Mouse (Mus musculus): ENCODE measurements around the gene Gsg1l.

Gene Gsg1l

DNA sequence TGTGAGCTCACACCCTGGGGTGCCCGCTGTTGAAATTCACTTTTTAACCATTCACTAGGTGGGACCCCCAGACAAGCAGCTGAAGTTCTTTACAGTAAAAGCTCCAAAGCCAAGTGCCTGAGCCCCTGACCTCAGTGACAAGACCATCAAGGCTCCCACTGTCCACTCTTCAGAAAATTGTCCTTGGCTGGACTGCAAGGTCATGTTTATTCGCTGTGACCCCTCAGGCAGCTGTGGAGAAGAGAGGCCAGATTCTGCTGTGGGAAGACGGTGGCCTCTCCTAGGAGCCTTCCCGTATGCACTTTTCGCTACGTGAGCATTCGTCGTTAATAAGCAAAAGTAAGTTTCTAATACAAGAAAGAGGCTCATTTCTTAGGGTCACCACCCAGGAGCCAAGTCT lies 102.6 kb downstream of the Gsg1l start:
- no peak for DNase-seq

DNA sequence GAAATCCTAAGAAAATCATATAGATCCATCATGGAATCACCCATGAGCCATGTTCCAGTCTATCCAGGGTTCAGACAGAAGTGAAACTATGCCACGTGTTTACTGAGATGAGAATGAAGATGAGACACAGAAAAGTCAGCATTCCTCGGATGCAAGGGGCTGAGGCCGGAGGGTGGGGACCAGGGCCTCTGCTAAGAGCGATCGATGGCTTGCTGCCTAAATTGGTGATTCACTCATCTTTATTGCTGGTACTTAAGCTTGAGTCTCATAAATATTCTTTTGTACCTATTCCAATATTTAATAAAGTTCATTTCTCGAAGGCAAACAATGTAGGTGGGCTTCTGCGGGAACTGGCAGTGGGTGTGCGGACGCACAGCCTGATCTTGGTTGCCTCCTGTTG lies 105.5 kb downstream of the Gsg1l start:
- no peak for DNase-seq

DNA sequence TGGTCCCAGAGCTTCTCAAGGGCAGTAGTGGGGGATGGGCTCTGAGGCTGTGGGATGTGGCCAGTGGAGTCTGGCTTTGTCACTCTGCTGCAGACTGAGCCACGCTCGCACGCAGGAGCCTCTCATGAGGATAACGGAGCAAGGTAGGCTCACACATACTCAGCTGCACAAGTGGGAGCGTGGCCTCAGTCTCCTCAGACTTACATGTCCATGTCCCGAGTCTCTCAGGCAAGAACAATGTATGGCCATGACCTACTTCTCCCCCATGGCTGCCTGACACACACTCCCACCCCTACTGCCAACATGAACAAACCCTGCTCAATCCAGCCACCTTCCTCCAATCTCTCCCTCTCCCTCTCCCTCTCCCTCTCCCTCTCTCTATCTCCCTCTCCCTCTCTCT lies 106.8 kb downstream of the Gsg1l start:
- DNase-seq: no peak

DNA sequence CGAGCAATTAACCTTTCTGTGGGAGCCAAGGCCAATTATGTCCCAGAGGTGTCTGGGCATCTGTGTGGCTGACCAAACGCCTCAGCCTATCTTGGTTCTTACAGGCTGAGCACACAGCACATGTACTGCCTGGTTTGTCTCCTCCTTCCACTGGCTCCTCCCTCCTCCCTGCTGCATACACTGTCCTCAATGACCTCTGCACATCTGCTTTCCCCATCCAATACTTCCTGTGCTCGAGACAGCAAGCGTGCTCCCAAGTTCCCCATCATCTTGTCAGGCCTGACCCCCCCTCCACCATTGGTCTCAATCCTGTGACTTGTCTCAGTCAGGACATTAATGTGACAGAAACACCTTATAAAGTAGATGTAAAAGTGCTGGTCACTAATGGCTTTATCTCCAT lies 108.3 kb downstream of the Gsg1l start:
- no peak for DNase-seq

DNA sequence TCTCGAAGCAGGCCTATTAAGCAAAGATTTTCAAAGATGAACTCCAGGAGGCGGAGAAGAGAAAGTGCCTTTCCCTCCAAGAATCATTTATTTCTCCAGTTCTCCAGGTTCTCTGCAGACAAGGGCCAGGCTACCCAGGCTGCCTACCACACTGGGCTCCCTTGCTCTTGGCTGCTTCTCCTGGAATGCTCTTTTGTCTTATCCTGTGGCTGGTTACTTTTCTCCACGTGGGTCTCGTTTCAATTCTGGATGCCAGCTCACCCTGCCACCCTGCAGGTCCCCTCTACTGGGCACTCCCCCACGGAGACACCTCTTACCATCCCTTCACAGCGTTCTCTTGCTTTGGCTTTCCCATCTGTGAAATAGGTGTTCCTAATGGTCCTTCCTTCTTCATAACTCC lies 109.4 kb downstream of the Gsg1l start:
- DNase-seq: no peak

DNA sequence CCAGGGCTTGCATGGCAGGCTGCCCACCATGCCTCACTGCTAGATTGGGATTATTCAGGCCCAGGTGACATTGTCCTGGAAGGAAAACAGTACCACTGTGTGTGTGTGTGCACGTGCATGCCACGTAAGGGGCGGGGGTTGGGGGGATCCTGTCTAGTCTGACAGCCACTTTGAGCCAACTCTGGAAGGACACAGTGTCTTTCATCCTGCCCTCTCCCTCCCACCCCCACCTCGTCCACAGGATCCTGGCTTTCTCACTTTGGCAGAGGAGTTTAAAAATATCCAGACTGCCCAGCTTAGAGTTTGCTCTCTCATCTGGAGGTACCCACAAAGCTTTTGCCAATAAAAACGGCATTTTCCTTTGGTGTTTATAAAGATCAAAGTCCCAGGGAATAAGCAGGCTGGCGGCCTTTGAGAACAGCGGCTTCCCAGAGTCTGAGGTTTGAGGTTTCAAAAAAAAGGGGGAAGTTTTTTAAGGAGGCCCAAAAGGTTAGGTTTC lies 110.0 kb downstream of the Gsg1l start:
- no peak for DNase-seq

DNA sequence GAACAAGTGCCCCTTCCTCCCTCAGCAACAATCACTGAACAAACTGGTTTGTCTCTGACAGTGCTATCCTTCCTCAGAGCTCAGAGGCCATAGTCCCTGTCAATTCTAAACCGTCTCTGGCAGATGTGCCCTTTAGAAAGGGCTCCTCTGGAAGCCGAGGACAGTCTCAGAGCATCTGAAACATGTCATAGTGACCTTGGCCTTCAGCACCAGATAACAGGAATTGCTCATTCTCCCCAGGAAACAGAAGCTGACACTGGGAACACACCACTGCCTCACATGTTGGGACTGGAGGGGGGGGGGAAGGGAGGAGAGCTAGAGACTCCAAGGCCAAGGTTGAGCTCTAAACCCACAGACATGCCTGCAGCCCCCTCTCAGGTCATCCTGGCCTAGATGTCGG lies 113.1 kb downstream of the Gsg1l start:
- no peak for DNase-seq

DNA sequence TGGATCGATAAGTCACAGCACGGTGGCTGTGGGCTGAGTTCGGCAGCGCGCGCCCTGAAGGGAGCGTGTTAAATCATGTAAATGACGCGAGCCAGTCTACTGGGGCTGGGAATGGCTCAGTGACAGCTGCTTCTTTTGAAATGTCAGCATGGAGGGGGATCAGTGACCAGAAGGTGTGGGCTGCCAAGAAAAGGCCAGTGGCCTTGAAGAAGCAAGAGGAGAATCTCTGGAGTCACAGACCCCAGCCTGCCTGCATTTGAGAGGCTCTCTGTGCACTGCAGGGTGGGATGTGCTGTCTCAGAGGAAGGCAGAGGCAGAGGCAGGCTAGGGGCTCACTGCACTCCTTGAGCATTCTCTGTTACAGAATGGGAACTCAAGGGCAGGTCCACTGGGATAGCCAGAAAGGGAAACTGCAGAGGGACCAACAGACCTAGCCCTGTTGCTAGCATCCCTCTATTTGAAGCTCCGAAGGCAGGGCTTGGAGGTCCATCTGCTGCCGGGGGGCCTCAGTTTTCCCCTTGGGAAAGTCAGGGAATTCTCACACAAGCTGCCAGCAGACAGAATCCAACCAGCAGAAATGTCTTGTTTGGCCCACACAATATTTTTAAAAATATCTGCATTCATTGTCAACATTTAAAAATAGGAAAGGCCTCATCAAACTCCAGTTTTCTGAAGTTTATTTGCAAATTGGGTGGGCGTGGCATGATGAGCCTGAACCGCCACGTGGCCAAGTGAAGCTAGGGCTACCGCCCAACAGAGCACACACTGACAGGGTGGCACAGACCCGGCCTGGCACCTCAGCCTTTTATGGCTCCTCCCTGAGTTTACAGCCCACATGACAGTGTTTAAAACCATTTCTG lies 115.6 kb downstream of the Gsg1l start:
- DNase-seq: no peak

DNA sequence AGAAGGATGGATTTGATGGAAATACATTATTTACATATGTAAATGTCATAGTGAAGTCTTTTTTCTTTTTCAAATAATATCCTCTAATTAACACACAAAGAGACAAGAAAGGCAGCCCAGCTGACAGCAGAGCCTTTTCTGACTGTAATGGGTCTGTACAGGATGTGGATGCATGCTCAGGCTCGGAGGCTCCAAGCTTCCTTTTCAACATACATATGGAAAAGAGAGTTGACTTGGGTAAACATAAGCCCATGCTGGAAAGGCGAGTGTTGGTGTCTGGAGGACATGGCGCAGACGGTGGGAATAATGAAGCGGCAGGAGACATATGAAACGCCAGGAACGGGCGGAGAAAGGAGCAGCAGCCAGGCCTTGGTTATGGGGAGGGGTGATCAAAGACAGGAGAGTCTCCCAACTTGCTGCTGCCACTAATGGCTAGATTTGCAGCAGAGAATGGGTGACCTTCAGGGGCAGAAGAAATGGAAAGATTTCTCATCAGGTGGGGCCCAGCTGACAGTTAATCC lies 118.1 kb downstream of the Gsg1l start:
- DNase-seq: no peak

DNA sequence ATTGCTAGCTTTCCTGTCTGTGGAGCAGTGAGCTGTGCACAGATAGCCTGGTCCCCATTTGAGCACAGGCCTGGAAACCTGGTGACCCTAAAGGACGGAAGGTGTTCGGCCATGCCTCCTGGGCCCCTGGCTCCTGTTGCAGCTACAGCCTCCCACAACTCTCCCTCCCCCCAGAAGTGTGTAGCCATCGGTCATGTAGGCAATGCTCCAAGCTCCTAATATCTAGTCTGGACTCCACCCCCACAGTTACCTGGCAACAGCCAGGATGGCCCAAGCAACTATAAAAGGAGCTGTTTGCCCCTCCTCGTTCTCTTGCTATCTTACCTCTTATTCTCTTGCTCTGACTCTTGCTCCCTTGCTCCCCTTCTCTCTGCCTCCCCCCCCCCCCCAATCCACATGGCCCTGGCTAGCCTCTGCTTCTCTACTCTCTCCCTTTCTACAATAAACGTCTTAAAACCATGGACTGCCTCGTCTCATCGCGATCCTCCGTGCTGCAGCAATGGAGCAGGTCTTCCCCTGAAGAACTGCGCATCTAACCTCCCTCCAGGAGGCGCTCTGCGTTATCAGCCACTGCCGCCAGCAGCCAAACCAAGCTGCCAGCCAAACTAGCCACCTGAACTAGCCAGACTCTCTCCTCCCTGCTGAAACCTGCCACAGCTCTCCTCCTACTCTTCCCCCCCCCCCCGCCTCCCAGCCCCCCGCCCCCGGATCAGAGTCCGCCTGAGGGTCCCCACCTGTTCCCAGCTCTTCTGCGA lies 122.7 kb downstream of the Gsg1l start:
- no peak for DNase-seq

DNA sequence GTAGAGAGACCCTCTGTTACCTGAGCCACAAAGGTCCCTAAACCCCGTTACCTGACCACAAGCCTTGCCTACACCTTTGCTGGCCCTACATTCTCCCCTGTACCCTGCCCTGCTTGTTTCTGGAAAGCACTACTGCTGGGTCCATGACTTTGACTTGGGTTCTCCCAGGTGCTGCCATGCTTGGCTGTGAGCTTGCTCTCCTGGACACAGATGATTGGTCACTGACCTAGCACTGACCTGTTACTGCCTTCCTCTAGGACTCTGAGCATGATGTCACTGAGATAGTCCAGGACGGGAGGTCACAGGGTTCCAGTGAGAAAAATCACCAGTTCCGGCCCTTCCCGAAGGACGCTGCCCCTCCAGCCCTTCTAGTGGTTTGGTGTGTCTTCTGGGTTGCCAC lies 123.4 kb downstream of the Gsg1l start:
- DNase-seq: no peak

DNA sequence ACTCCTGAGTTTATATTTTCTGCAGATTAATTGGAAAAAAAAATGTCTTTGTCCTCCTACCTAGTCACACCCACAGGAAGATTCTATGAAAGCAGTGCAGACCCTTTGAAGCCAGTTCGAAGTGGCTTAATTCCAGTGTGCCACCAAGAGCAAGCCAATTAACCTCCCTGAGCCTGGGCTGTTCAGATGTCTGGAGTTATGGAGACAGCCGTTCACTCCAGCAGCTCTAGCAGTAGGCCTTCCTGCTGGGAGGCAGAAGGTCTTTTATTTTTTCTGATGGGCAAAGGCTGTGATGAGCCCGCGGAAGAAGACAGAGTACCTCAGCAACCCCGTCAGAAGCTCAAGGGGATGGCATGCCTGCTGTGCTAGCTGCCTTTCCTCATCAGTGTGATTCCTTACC lies 127.2 kb downstream of the Gsg1l start:
- no peak for DNase-seq

DNA sequence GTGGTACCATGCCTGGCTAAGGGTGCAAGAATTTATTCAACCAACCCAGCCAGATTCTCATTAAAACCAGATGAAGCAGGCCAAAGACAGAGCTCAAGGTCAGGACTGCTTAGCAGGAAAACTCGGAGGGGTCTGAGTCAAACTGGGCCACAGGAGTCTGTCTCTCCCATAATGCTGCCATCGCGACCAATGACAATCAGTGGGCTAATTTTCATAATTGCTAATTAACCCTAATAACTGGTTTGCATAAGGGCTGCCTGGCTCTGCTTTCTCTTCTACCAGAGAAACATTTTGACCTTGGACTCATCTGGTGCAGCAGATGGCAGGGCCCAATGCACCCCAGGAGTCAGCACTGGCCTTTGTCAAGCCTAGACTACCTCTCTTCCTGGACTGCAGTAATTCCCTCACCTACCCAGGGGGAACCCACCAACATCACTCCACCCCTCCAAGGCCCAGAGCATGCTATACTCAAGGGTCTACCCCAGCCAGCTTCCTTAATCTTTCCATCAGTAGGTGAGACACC lies 127.8 kb downstream of the Gsg1l start:
- no peak for DNase-seq

DNA sequence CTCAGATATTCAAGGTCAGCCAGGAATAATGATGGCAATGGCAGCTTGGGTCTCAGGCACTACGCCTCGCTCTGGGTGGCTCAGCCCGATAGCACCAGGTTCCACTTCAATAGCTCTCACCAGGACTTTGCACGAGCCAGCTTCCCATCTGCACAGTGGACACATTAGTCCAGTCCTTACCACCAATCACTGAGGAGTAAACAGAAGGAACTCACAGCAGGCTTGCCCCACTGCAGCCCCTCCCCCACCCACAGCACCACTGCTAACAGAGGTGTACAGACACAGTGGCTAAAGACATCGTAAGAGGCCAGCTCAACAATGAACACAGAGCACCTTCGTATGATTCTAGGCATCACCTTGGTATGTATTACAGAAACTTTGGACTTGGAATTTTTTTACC lies 128.4 kb downstream of the Gsg1l start:
- no peak for DNase-seq

DNA sequence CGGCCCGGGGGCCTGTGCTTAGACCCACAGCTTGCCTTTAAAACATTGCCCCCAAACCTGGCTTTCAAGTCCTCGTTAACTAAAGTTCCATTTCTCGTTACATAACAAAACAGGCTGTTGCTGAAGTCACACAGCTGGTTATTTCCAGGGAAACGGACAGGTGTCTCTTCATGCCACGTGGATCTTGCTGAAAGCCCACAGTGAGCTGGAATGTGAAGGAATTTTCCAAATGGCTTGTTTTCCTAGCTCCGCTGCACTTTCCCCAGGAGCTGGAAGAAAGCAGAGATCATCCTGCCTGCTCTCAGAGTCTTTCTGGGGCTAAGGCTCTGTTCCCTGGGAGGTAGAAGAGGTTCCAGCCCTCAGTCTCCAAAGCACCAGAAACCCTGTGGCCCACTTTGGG lies 130.3 kb downstream of the Gsg1l start:
- DNase-seq: no peak

DNA sequence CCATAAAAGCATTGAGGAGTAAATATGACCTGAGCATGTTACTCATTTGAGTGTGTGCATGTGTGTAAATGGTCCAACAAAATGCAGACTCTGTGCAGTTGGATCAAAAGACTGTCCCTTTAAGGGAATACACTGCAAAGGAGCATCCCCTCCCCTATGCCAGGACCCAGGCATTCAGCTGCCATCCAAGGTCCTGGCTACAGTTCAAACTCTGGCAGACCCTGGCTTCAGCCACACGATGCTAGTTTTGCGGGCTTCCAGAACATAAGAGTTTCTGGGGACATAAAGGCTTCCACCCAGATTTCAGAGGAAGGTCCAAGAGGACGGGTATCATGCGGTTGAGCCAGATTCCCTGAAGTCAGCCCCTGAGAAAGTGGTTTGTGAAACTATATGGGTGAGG lies 133.2 kb downstream of the Gsg1l start:
- no peak for DNase-seq

DNA sequence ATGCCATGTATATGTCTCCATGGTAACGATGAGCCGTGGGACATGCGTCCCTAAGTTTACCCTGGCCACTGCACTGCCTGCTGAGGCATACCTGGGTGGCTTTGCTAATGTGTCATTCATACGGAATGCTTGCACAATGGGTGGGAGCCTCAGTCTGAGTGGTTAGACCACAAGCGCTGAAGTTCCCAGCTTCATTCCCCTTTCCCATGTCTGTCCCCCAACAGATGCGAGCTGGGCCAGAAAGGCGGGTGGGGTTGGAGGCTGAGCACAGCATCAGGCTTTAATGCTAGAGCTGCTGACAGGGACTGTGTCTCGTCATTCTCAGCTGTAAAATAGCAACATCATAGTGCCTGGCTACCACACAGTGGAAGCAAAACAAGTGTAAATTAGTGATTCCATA lies 136.3 kb downstream of the Gsg1l start:
- DNase-seq: no peak

DNA sequence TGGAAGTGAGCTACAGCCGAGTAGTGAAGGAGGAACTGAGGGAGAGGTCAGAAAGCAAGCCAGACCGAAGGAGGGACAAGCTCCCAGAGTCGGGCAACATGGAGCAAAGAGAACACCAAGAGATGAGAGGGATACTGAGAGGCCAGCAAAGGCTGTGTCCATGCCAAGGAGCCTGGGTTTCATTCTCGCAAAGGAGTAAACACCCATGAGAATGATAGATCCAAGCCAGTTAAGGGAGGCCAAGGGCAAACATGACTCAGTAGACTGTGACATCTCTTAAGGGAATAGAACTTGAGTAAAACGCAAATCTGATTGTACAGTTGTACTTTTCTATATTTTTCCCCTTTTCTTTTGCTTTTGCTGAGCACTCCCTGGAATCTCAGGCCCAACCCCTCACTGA lies 137.6 kb downstream of the Gsg1l start:
- no peak for DNase-seq

DNA sequence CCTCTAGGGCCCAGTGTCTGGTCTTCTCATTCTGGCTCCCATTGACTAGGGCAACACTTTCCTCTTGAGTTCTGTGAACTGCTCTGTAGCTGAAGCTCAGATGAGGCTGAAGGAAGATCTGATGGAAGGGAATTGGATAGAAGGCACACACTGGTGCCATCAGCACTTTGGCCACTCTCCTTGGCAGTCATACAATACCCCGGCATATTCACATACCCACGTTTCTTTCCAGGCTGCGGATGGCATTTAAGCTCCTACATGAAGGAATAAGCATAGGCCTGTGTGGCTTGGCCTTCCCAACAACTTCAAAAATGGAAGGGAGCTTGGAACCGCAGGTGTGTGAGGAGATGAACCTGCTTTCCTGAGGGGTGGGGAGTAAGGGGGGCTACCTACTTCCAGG lies 138.7 kb downstream of the Gsg1l start:
- no peak for DNase-seq

DNA sequence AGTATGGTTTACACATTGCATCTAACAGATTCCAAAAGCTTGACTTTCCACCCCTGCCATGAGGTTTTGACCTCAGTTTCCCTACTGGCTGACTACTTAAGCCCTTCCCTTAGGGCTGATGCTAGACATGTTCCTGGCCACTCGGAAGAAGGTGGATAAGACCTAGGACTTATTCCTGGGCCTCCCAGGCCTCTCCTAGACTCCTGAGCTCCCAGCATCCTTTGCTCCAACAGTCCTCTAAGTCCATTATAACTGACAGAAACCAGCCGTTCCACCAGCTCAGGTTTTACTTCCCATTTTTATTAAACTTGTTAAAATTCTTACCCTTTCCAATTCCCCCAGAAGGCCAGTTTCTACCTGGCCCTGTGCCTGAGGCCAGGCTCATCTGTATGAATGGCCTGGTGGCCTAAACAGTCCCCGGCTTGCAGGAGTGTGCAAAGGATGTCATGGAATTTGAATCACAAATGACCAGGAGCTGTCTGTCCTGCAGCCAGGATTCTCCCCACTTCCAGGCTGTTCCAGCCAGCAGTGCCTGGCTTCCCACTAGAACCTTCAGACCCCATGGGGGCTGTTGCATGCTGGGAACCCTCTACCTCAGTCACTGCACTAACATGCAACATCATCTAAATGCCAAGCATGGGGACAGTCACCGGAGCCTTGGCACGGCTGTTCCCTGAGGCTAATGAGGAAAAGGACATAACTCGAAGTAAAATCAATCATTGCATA lies 139.7 kb downstream of the Gsg1l start:
- no peak for DNase-seq

DNA sequence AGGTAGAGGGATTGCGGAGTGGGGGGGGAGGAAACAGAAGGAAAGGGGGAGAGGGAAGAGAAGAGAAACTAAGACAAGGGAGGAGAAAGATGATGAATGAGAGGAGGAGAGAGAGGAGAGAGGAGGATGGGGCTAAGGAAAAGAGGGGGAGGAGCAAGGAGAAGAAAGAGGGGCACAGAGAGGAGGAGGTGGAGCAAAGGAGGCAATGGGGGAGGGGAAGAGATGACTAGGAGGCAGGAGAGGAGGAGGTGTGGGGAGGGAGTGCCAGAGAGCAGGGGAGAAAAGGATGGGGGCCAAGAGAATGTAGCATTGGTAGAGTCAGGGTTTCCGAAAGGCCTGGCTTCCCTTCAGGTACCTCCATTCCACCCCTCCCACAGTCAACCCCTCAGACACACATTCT lies 147.9 kb downstream of the Gsg1l start:
- no peak for DNase-seq

DNA sequence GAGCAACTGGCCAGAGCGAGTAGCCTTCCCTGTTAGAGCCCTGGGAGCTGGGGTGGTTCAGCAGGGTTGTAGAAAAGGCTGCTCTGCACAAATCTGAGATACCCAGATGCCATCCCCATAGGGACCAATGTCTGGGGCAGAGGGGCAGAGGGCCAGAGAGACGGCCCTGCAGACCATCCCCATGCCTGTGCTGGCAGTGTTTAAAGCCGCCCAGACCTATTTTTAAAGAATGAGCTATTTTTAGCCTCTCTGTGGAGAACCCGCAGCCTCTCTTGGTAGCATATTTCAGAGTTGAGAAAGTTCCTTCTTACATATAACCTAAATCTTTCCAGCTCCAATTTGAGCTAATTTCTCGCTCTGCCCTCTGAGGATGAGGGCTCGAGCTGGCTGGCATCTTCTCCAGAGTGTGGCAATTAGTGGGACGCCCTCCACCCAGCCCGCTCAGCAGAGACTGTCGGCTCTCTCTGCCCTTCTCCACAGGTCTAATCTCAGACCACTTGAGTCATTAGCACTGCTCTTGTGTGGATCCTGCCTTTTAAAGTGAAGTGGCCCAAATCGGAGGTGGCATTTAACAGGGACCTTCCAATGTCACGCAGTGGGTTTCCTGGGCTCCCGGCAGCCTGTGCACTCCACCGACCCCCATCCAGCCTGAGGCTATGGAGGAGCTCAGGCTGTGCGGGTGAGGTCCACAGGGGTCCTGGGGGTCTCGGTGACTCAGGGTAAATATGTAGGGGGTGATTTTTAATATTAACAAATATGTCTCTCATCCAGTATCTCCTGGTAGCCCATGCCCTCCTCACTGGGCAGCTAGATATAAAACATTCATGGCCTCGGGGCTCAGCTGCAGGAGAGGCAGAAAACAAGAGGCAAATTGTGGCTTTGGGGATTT lies 148.6 kb downstream of the Gsg1l start:
- no peak for DNase-seq

Measured in spleen, adult 18-20 months (tissue).